Mouse (Mus musculus) B cell, adult 2 months (primary cell): ENCODE measurements around the gene Cfap100.
A peak's percentile ranks its signal among the peaks of the same experiment; 100 is the strongest.

ENCODE experiments used
- DNase-seq, 2 experiments: peaks; one replicate each; pipeline ENCODE4 v3.0.0; 2022

Gene Cfap100

GRCm38 (mm10) chr6:90457421-90457820, 28.8 kb upstream of the Cfap100 start:
- DNase-seq = no peak

DNA sequence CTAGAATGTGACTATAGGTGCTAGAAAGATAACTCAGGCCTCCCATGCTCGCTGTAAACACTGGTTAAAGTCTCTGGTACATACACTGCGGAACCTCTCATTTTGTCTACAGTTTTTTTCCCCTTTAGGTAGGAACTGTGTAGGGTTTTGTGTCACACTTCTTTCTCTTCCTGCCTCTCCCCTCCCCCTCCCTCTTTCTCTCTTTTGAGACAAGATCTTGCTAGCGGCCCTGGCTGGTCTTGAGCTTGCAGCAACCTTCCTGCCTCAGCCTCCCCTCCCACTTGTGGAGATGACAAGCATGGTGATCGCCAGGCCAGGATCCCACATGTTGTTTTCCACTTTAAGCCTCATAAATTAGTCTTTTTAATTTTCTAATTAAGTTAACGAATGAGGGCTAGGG, 25.2 kb upstream of the Cfap100 start:
- DNase-seq = no peak

DNA sequence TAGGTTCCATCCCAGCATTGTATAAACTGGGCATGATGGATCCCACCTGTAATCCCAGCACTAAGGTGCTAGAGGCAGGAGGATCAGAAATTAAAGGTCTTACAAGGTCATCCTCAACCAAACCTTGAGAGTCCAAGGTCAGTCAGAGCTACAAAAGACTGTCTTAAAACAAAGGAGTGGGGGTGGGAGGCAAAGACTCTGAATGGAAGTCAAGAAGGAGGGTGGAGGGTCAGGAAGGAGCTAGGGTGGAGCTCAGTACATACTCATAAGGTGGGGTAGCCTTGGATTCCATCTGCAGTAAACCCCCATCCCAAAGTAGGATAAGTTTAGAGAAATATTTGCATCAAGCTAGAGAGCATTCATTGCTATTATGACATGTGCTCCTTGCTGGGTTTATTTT, 24.0 kb upstream of the Cfap100 start:
- DNase-seq = no peak

DNA sequence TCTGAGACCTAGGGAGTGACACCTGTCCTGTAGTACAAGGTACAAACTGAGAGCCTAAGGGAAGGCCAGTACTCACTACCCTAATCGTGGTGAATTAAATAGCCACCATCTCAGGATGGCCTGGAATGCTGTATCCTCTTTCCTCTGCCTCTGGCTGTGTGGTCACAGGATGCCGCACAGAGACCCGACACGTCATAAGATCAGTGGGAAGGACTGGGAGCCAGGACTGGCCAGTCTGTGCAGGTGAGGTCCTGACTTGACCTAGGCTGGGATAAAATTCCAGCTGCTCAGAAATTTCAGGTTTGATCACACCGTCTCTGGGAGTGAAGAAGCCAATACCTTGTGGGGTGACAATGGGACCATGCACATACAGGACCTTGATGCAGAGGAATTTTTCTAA, 22.9 kb upstream of the Cfap100 start:
- no peak for DNase-seq

GRCm38 (mm10) chr6:90450697-90451096, 22.1 kb upstream of the Cfap100 start:
- no peak for DNase-seq

- peak; percentile 5 to 6 for DNase-seq
Observed at GRCm38 (mm10) chr6:90450179-90450578, 21.6 kb upstream of the Cfap100 start.

DNA sequence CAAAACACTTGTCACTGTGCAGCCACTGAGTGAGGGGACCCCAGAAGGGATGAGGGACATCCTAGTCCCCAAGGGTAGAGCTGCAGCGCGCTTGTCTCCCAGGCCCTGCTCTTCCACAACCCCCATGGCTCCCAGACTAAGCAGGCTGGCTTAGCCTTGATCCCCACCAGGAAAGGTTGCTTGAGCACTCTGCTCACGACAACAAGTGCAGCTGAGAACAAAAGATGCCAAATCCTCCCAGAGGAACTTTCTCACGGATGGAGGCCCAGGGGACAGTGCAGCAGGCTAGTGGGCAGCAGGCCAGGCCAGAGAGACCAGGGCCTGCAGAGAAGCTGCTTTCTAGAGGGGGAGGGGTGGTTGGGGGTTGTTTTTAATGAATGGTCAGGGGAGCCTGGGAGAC, 18.3 kb upstream of the Cfap100 start:
- DNase-seq = no peak

DNA sequence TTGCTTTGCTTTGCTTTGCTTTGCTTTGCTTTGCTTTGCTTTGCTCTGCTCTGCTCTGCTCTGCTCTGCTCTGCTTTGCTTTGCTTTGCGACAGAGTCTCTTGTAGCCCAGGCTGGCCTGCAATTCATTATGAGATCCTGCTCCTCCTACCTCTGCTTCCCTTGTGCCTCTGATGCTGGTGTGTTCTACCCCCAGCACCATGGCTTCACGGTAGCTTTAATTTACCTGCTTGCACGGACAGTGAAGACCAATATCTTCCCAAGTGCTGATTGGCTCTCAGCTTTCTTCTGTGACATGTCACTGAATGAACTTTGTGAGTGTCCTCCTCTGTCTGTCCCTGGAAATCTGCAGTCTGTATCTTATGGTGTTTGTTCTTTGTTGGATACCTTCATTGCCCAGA, 8.4 kb upstream of the Cfap100 start:
- no peak for DNase-seq

DNA sequence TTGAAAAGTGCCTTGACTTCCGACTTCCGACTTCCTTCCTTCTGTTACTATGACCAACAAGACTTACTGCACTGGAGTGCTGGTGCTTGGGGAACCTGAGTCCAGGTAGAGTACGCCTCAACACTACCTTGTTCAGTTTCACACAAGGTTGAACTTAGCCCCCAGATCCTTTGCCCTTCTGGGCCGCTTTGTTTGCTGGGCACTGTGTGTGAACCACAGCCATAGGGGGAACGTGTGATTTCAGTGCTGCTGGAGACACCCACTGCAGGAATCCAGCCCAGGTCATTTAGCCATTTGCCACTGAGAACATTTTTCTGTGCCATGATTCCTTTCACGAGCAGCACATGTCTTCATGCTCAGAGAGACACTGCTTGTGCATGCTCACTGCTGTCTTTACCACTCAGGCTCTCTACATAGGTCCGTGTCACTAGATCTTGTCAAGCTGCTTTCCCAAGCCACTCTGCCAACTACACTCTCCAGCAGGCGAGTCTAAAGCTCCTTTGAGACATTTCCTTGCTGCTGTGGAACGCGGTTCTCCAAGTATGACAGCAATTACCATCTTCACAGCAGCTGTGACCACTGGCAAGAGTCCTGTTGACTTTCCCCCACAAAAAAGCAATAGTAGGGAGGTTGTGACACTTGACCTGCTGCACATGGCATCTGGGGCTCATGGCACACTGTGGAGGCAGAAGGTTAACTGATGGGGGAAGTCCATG, 7.8 kb upstream of the Cfap100 start:
- no peak for DNase-seq

DNA sequence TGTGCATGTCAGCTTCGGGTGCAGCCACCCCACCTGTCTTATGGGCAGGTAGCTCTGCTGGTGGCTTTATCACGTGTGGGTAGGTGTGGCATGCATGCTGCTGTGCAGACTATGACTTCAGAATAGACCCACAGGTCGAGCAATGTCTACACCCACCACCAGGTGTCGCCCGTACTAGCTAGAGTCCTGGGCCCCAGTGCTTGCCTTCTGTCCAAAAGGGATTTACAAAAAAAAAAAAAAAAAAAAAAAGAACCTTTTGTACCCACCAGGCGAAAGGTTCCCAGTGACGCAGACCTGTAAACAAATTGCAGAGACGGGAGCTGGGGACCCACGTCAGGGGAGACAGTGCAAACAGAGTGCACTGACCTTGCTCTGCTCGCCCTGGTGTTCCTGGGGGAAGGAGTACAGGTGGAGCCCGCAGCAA, 6.6 kb upstream of the Cfap100 start:
- peak; percentile 66 to 68 for DNase-seq

GRCm38 (mm10) chr6:90434687-90435086, 6.1 kb upstream of the Cfap100 start:
- no peak for DNase-seq

DNA sequence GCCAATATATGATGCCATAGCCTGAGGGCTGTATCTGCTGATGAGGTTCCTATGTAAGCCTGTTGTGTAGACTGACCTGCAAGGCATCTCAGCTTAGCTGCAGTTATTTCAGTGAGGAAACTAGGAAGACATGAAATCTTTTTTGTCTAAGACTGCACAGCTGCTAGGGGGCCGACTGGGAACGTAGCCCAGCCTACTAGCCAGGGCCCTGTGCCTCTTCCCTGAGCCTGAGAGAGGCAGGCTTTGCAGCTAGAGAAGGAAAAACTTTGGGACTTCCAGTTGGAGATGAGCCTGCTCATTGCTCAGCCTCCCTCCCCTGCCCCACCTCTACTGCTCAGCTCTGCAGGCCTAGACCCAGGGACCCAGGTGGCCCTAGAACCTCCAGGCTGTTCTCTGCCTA, 2.9 kb upstream of the Cfap100 start:
- no peak for DNase-seq

DNA sequence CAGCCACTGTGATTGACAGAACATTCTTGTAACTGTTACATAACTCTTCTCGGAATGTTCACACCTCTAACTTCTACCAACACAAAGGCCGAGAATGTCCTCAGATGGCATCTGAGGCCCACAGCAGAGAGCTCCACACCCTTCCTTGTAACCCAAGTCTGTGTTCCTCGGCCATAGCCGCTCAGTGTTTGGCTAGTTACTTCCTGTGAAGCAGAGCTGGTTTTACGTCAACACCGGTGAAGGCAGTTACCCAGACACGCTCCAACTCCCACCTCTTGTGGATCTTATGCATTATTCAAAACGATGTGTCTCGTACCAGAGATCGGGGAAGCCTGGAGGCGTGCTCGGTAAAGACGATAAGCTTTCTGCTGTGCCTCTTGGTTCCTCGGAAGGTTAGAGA, 1.3 kb upstream of the Cfap100 start:
- no peak for DNase-seq

GRCm38 (mm10) chr6:90426003-90426402, 2.6 kb downstream of the Cfap100 start:
- no peak for DNase-seq

DNA sequence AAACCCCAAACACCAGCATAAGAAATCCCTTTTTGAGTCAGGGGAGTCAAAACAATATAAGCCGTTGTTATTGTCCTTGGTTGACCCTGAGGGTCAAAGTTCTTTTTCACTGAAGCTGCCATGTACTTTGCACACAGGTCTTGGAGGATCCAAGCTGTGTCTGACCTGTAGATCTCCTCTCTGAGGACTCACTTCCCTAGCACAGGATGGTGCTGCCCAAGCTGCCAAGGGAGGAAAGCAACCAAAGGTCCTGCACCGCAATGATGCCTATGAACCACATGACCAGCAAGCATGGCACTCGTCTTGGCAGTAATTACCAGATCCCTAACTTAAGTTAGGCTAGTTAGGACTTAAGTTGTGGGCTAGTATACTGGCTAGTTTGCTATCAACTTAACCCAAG, 3.2 kb downstream of the Cfap100 start:
- DNase-seq = no peak

GRCm38 (mm10) chr6:90422565-90422964, 6.0 kb downstream of the Cfap100 start:
- peak; percentile 60 to 61 for DNase-seq

GRCm38 (mm10) chr6:90411926-90412325, 16.7 kb downstream of the Cfap100 start:
- DNase-seq = no peak

DNA sequence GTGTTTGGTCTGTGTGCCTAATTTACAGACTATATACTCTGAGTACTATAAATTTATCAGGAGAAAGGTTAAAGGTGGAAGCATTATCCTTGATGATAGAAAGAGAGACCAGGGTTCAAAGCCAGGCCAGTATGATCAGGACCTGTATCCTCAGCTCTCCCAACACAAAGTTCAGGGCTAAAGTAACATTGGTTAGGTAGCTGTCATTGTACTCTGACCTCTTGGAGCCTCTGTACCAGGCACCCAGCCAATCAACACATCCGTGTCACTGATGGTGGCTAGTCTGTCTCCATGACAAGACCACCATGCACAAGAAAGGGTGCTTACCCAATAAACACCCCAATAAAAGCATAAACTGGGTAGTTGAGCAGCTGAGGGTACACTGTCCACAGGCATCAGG, 17.6 kb downstream of the Cfap100 start:
- DNase-seq = no peak

DNA sequence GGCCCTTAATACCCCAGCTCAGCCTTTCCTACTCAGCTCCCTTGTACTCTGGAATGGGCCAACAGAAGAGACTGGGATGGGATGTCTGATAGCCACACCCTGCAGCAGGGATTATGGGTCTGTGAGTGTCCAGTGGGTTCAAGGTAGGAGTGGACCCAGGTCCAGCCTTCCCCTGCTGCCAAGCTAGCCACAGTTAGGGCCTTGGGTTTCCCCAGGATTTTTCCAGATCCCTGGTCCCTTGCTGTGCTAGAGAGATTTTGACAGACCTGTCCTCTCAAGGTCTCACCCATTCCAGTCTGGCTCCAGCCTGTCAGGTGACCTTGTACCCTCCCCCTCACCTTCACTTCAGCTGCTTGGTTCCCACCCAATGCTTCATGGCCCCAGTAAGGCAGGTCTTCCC, 20.0 kb downstream of the Cfap100 start:
- DNase-seq = no peak

GRCm38 (mm10) chr6:90397291-90397690, 31.3 kb downstream of the Cfap100 start:
- no peak for DNase-seq

GRCm38 (mm10) chr6:90395751-90396150, 32.8 kb downstream of the Cfap100 start:
- DNase-seq = no peak

DNA sequence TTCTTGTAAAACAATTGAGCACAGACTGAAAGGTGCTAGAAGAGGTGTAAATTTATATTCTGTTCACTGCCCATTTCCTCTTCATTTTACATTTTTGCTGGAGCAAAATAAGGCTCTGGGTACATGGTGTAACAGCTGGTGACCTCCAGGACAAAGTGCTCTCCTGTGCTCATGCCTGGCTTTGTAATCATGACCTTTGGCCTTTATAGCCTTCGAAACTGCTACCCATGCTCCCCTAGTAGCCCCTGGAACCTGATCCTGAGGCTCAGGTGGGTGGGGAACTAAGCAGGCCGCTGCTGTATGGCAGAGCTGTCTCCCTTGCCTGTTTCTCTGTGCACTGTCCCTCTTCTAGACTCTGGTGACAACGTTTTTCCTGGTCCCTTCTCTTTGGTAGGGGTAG, 34.6 kb downstream of the Cfap100 start:
- no peak for DNase-seq

DNA sequence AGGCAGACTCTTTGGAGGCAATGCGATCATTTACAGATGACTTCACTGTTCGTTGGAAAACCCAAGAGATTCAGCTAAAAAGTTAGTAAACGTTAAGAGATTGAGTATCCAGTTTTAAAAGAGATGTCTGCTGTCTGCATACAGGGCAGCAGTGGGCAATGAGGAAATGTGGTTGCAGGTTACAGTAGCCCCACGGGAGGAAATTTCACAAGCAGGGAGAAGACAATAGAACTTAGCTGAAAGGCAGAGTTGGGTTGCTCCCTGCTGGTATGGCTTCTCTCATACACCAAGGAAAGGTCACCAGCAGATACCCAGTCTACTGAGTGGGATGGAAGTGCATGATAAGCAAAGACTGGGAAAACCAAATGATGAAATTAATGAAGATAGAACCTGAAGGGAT, 38.0 kb downstream of the Cfap100 start:
- DNase-seq = no peak

GRCm38 (mm10) chr6:90381465-90381864, 47.1 kb downstream of the Cfap100 start:
- DNase-seq = no peak

GRCm38 (mm10) chr6:90377708-90378107, 50.9 kb downstream of the Cfap100 start:
- no peak for DNase-seq
